Comparison of ENCODE assay signal across 18 mouse cellular contexts in genomic region chr1:131638541-131639421, GRCm38 (mm10). TPM values are rescaled to one million over a fixed set of nuclear protein-coding genes. Genes with fewer than 3 reads are reported as not detected.
DNase-seq lines count a peak whose midpoint lies in the region; ATAC-seq and TF ChIP-seq lines count a peak whose summit lies in the region.
"Had no signal": no experiment of that assay in that cellular context is flagged by ENCODE, and none has a peak within 500 bp of the region (broad histone marks: within the 10 kb centered on the region; RNA-seq: fewer than 3 reads in every experiment).

No protein-coding gene starts in this region.

- no peak for TF ChIP-seq CTCF in forebrain, postnatal 0 days (IDR thresholded peaks at IDR 0.05; ENCODE audit: low read depth)

- no peak overlapping the region for H3K4me2 ChIP-seq in forebrain, embryonic 15.5 days (replicated peaks)
- H3K4me2 ChIP-seq in forebrain, postnatal 0 days (ENCODE audit: low read depth): no peak overlapping the region
- H3K4me2 ChIP-seq: limb, embryonic 12.5 days had no signal

- WGBS in forebrain, embryonic 15.5 days: 88% methylated on average over 9 of the region's 9 CpGs
- 86% methylated on average over 9 of the region's 9 CpGs for WGBS in forebrain, postnatal 0 days

- no peak overlapping the region for H3K9ac ChIP-seq in forebrain, embryonic 15.5 days (replicated peaks)
- no peak overlapping the region for H3K9ac ChIP-seq in forebrain, postnatal 0 days
- H3K9ac ChIP-seq: limb, embryonic 12.5 days had no signal

- no peak overlapping the region for H3K4me3 ChIP-seq in forebrain, embryonic 15.5 days
- H3K4me3 ChIP-seq in forebrain, postnatal 0 days (ENCODE audit: low read depth, low read length): no peak overlapping the region
- H3K4me3 ChIP-seq: hindbrain, embryonic 10.5 days; limb, embryonic 12.5 days had no signal

- ATAC-seq in inflammation-experienced regulatory T-cells, adult 6 months: peak; percentile 33
- peak; percentile 70 for ATAC-seq in monocyte, adult 5-6 weeks (replicated peaks; ENCODE audit: insufficient number of reproducible peaks, low FRiP score, low TSS enrichment, poor library complexity, severe bottlenecking)
- ATAC-seq in forebrain, embryonic 15.5 days (replicated peaks): no peak
- ATAC-seq in forebrain, postnatal 0 days: no peak

- H3K36me3 ChIP-seq in forebrain, embryonic 15.5 days: no peaks in the 10 kb centered on the region
- no peaks in the 10 kb centered on the region for H3K36me3 ChIP-seq in forebrain, postnatal 0 days (ENCODE audit: insufficient read depth)
- H3K36me3 ChIP-seq: hindbrain, embryonic 10.5 days; limb, embryonic 12.5 days had no signal

- H3K9me3 ChIP-seq in forebrain, embryonic 15.5 days: no peaks in the 10 kb centered on the region
- H3K9me3 ChIP-seq in forebrain, postnatal 0 days (ENCODE audit: low read length): no peaks in the 10 kb centered on the region
- H3K9me3 ChIP-seq: hindbrain, embryonic 10.5 days; limb, embryonic 12.5 days; megakaryocyte, embryonic 14.5 days had no signal

- H3K27ac ChIP-seq in forebrain, embryonic 15.5 days (replicated peaks): no peak overlapping the region
- H3K27ac ChIP-seq in forebrain, postnatal 0 days (ENCODE audit: low read depth, low read length): no peak overlapping the region
- H3K27ac ChIP-seq: hindbrain, embryonic 10.5 days; limb, embryonic 12.5 days had no signal

- peak; percentile 16 for DNase-seq in lung, postnatal 36 days
- no peak for DNase-seq in lung, postnatal 25 days (ENCODE audit: low spot score)
- DNase-seq in MEL-GATA-1-ER (ENCODE audit: extremely low read depth, low read depth): peak; percentile 46
- no peak for DNase-seq in layer of hippocampus, postnatal 10 days (ENCODE audit: low spot score in 2 of 2)
- DNase-seq in forebrain, postnatal 0 days: no peak
- DNase-seq: cerebellum, adult 8-10 months; heart, adult 11 months; kidney, adult 8-10 months; right cerebral cortex, adult 18-20 months had no signal

- H3K27me3 ChIP-seq in forebrain, embryonic 15.5 days: no peaks in the 10 kb centered on the region
- H3K27me3 ChIP-seq in forebrain, postnatal 0 days (ENCODE audit: insufficient read depth, low read length): no peaks in the 10 kb centered on the region
- H3K27me3 ChIP-seq: limb, embryonic 12.5 days; megakaryocyte, embryonic 14.5 days had no signal

- no peaks in the 10 kb centered on the region for H3K4me1 ChIP-seq in forebrain, embryonic 15.5 days
- H3K4me1 ChIP-seq in forebrain, postnatal 0 days (ENCODE audit: insufficient read depth): no peaks in the 10 kb centered on the region
- H3K4me1 ChIP-seq: hindbrain, embryonic 10.5 days; limb, embryonic 12.5 days had no signal

RNA-seq across cellular contexts. Expression of gene Ctse, which starts 0.7 kb away (rescaled TPM):
- polyA plus RNA-seq in inflammation-experienced regulatory T-cells, adult 6 months (2017; shearing (Covaris generic)): 10 to 100 TPM; 17.6 to 47.6 (median 27.0) TPM
- 11.9 to 16.7 TPM (median 13.9 TPM) in 3 replicates for total RNA-seq in monocyte, adult 5-6 weeks (2017)
- 0.10 TPM in 1 of 2 replicates, not detected in the other for polyA plus RNA-seq in forebrain, embryonic 15.5 days (2015; fragmentation: Nextera tagmentation; extraction: Ambion mirVana)
- total RNA-seq in layer of hippocampus, postnatal 10 days (2021): under 1 TPM in 1 of 2 experiments, not detected in 1; 0.39 TPM
- total RNA-seq in forebrain, postnatal 0 days (2014; rRNA removed): 0.23 and 0.57 TPM in 2 replicates
- polyA plus RNA-seq in forebrain, postnatal 0 days (2015; fragmentation: Nextera tagmentation; extraction: Ambion mirVana): 0.08 TPM in 1 of 2 replicates, not detected in the other
- polyA plus RNA-seq: frontal cortex, adult 2 months; hindbrain, embryonic 10.5 days had no signal

RNA-seq across cellular contexts. Expression of gene Avpr1b, which starts 39.7 kb away (rescaled TPM):
- polyA plus RNA-seq in inflammation-experienced regulatory T-cells, adult 6 months (2017; shearing (Covaris generic)): not detected
- total RNA-seq in monocyte, adult 5-6 weeks (2017): not detected in 3 replicates
- not detected in 2 replicates for polyA plus RNA-seq in forebrain, embryonic 15.5 days (2015; fragmentation: Nextera tagmentation; extraction: Ambion mirVana)
- under 1 TPM; 0.23 to 0.36 TPM for total RNA-seq in layer of hippocampus, postnatal 10 days (2021)
- not detected in 2 replicates for total RNA-seq in forebrain, postnatal 0 days (2014; rRNA removed)
- not detected in 2 replicates for polyA plus RNA-seq in forebrain, postnatal 0 days (2015; fragmentation: Nextera tagmentation; extraction: Ambion mirVana)
- polyA plus RNA-seq: frontal cortex, adult 2 months; hindbrain, embryonic 10.5 days; limb, embryonic 12.5 days; neural tube, embryonic 11.5 days; stomach, embryonic 14.5 days had no signal

RNA-seq across cellular contexts. Expression of gene Rab7b, which starts 49.7 kb away (rescaled TPM):
- polyA plus RNA-seq in inflammation-experienced regulatory T-cells, adult 6 months (2017; shearing (Covaris generic)): under 1 TPM in 2 of 3 experiments, not detected in 1; 0.15 to 0.46 TPM
- 1.4 to 3.7 TPM (median 2.3 TPM) in 3 replicates for total RNA-seq in monocyte, adult 5-6 weeks (2017)
- 0.37 and 1.3 TPM in 2 replicates for polyA plus RNA-seq in forebrain, embryonic 15.5 days (2015; fragmentation: Nextera tagmentation; extraction: Ambion mirVana)
- 1 to 10 TPM; 1.7 to 2.8 TPM for total RNA-seq in layer of hippocampus, postnatal 10 days (2021)
- total RNA-seq in forebrain, postnatal 0 days (2014; rRNA removed): 0.29 and 0.85 TPM in 2 replicates
- 1.3 and 1.9 TPM in 2 replicates for polyA plus RNA-seq in forebrain, postnatal 0 days (2015; fragmentation: Nextera tagmentation; extraction: Ambion mirVana)

Comparison
In these comparisons a context has a peak if more than half of its experiments do, and no peak if none do; other contexts are left out.
1. DNase-seq: peak in lung, postnatal 36 days (single experiment) and MEL-GATA-1-ER (single experiment); none in lung, postnatal 25 days (single experiment), layer of hippocampus, postnatal 10 days (0 of 2) and forebrain, postnatal 0 days (single experiment).
2. ATAC-seq: peak in inflammation-experienced regulatory T-cells, adult 6 months (single experiment) and monocyte, adult 5-6 weeks (single experiment); none in forebrain, embryonic 15.5 days (single experiment) and forebrain, postnatal 0 days (single experiment).